Mouse (Mus musculus) intestine, embryonic 15.5 days (tissue): Measurements from ENCODE around the gene Sgo2a. TPM values are rescaled to one million over a fixed set of nuclear protein-coding genes. Genes with fewer than 3 reads are reported as not detected.

Experiments
- ATAC-seq: fragments of 200-750 bp; cut with Nextera tagmentation; 2 replicates; pipeline ENCODE4 v1.8.0; 2017; ENCODE audit warnings: moderate TSS enrichment, moderate library complexity
- H3K27ac ChIP-seq: fragments of 300-500 bp; sonication (generic); 2 replicates; pipeline ENCODE4 v1.5.1; 2015; ENCODE audit warnings: mild to moderate bottlenecking, inconsistent platforms
- H3K27me3 ChIP-seq: fragments of 300-500 bp; sonication (generic); replicated peaks from 2 replicates; pipeline ENCODE4 v1.6.1; 2015; ENCODE audit warnings: inconsistent platforms
- H3K36me3 ChIP-seq: fragments of 300-500 bp; sonication (generic); 2 replicates; pipeline ENCODE4 v1.6.1; 2015; ENCODE audit warnings: inconsistent platforms
- H3K4me1 ChIP-seq: fragments of 300-500 bp; sonication (generic); replicated peaks from 2 replicates; pipeline ENCODE4 v1.6.1; 2015; ENCODE audit warnings: inconsistent platforms
- H3K4me2 ChIP-seq: fragments of 300-500 bp; sonication (generic); replicated peaks from 2 replicates; pipeline ENCODE4 v1.6.1; 2015; ENCODE audit warnings: mild to moderate bottlenecking, inconsistent platforms
- H3K4me3 ChIP-seq: fragments of 300-500 bp; sonication (generic); replicated peaks from 2 replicates; pipeline ENCODE4 v1.5.1; 2015; ENCODE audit warnings: inconsistent platforms
- H3K9ac ChIP-seq: fragments of 300-500 bp; sonication (generic); 2 replicates; pipeline ENCODE4 v1.6.1; 2015; ENCODE audit warnings: inconsistent platforms
- H3K9me3 ChIP-seq: fragments of 300-500 bp; sonication (generic); 2 replicates; pipeline ENCODE4 v1.6.1; 2016; ENCODE audit warnings: inconsistent platforms
- WGBS: fragments of 180-500 bp; shearing (Covaris S2); methylation state at CpG from one replicate; pipeline ENCODE4 v1.1.7; 2015; 5-methylcytosine and 5-hydroxymethylcytosine counted together
- polyA plus RNA-seq: library from polyadenylated mRNA; unstranded; fragments of >200 nt; fragmentation: Nextera tagmentation; extraction: Ambion mirVana; gene quantifications from 2 replicates; pipeline ENCODE4 v1.2.1, GENCODE M21; 2015

Sgo2a gene
- polyA plus RNA-seq, 1 experiment from 2014 or later = 16.0 TPM

- H3K9ac ChIP-seq = no peak overlapping the region
- H3K4me1 ChIP-seq = no peaks in the 10 kb centered on the region
- H3K36me3 ChIP-seq = no peaks in the 10 kb centered on the region
- no peaks in the 10 kb centered on the region for H3K9me3 ChIP-seq
- no peak overlapping the region for H3K27ac ChIP-seq
- no peak overlapping the region for H3K4me3 ChIP-seq
- H3K4me2 ChIP-seq = no peak overlapping the region
- WGBS = 78% methylated on average over 1 of the region's 1 CpGs
- no peaks in the 10 kb centered on the region for H3K27me3 ChIP-seq
- no peak for ATAC-seq
Observed at GRCm38 (mm10) chr1:58071509-58071908, 75.7 kb downstream of the Sgo2a start.

GRCm38 (mm10) chr1:58072416-58072815 lies 76.6 kb downstream of the Sgo2a start:
- ATAC-seq = no peak

GRCm38 (mm10) chr1:58072991-58073730 lies 77.4 kb downstream of the Sgo2a start:
- Histone ChIP-seq H3K4me1 (no peaks in the 10 kb centered on the region), H3K4me2 (no peak overlapping the region), H3K27me3 (no peaks in the 10 kb centered on the region), H3K27ac (no peak overlapping the region), H3K36me3 (no peaks in the 10 kb centered on the region), H3K9ac (no peak overlapping the region), H3K9me3 (no peaks in the 10 kb centered on the region), H3K4me3 (no peak overlapping the region)
- ATAC-seq = no peak
- 71% methylated on average over 12 of the region's 12 CpGs for WGBS

More at GRCm38 (mm10) chr1:58072416-58072815, 76.6 kb downstream of the Sgo2a start:
- no peaks in the 10 kb centered on the region for H3K27me3 ChIP-seq
- no peak overlapping the region for H3K9ac ChIP-seq
- H3K4me3 ChIP-seq = no peak overlapping the region
- H3K4me1 ChIP-seq = no peaks in the 10 kb centered on the region
- 70% methylated on average over 2 of the region's 2 CpGs for WGBS
- no peak overlapping the region for H3K27ac ChIP-seq
- H3K9me3 ChIP-seq = no peaks in the 10 kb centered on the region
- H3K36me3 ChIP-seq = no peaks in the 10 kb centered on the region
- H3K4me2 ChIP-seq = no peak overlapping the region

- WGBS = 92% methylated on average over 2 of the region's 2 CpGs
- no peaks in the 10 kb centered on the region for H3K4me1 ChIP-seq
- H3K27me3 ChIP-seq = no peaks in the 10 kb centered on the region
- H3K4me2 ChIP-seq = no peak overlapping the region
- no peak for ATAC-seq
- no peak overlapping the region for H3K4me3 ChIP-seq
- no peaks in the 10 kb centered on the region for H3K36me3 ChIP-seq
- H3K27ac ChIP-seq = no peak overlapping the region
- no peak overlapping the region for H3K9ac ChIP-seq
- no peaks in the 10 kb centered on the region for H3K9me3 ChIP-seq
Observed at GRCm38 (mm10) chr1:58074266-58074665, 78.5 kb downstream of the Sgo2a start.

Other genes starting within 250 kb of the Sgo2a start
- 61.4 and 70.9 TPM in 2 replicates for gene Spats2l, start 221.8 kb upstream of the Sgo2a start, polyA plus RNA-seq
- gene Kctd18, start 23.0 kb downstream of the Sgo2a start, polyA plus RNA-seq = 10.0 and 10.4 TPM in 2 replicates
- 0.08 and 0.13 TPM in 2 replicates for gene Aox1, start 34.0 kb downstream of the Sgo2a start, polyA plus RNA-seq
- gene Aox3, start 117.2 kb downstream of the Sgo2a start, polyA plus RNA-seq = 0.52 and 0.82 TPM in 2 replicates
- 0.04 and 0.05 TPM in 2 replicates for gene Aox4, start 214.4 kb downstream of the Sgo2a start, polyA plus RNA-seq